Mouse (Mus musculus) lung, postnatal 0 days (tissue): ENCODE measurements around the gene Gm20517. TPM values are rescaled to one million over a fixed set of nuclear protein-coding genes. Genes with fewer than 3 reads are reported as not detected.

ENCODE experiments used
- ATAC-seq: fragments of 200-750 bp; cut with Nextera tagmentation; 2 replicates; pipeline ENCODE4 v1.8.0; 2017; ENCODE audit warnings: moderate library complexity
- DNase-seq: peaks from one replicate; pipeline ENCODE4 v3.0.0-alpha.2; 2016; ENCODE audit warnings: low spot score
- H3K27ac ChIP-seq: fragments of 300-500 bp; sonication (generic); 2 replicates; pipeline ENCODE4 v1.5.1; 2014; ENCODE audit warnings: antibody characterized with exemption, mild to moderate bottlenecking, low read length, mixed read lengths
- H3K27me3 ChIP-seq: fragments of 300-500 bp; sonication (generic); replicated peaks from 2 replicates; pipeline ENCODE4 v1.6.1; 2014; ENCODE audit warnings: low read length, mixed read lengths; ENCODE audit not compliant: insufficient read depth
- H3K36me3 ChIP-seq: fragments of 300-500 bp; sonication (generic); 2 replicates; pipeline ENCODE4 v1.6.1; 2014; ENCODE audit warnings: low read length, mixed read lengths; ENCODE audit not compliant: insufficient read depth
- H3K4me1 ChIP-seq: fragments of 300-500 bp; sonication (generic); 2 replicates; pipeline ENCODE4 v1.6.1; 2014; ENCODE audit warnings: antibody characterized with exemption, low read depth, low read length, mixed read lengths; ENCODE audit not compliant: insufficient read depth
- H3K4me2 ChIP-seq: fragments of 300-500 bp; sonication (generic); replicated peaks from 2 replicates; pipeline ENCODE4 v1.6.1; 2014; ENCODE audit warnings: low read depth, mild to moderate bottlenecking, low read length, moderate library complexity, mixed read lengths
- H3K4me3 ChIP-seq: fragments of 300-500 bp; sonication (generic); 2 replicates; pipeline ENCODE4 v1.5.1; 2014; ENCODE audit warnings: low read depth, low read length
- H3K9ac ChIP-seq: fragments of 300-500 bp; sonication (generic); replicated peaks from 2 replicates; pipeline ENCODE4 v1.6.1; 2014; ENCODE audit warnings: low read depth, mild to moderate bottlenecking
- H3K9me3 ChIP-seq: fragments of 300-500 bp; sonication (generic); 2 replicates; pipeline ENCODE4 v1.6.1; 2016; ENCODE audit warnings: low read length, mixed read lengths
- CTCF ChIP-seq: IDR thresholded peaks from 2 replicates; pipeline ENCODE4 v1.5.1; 2016; ENCODE audit warnings: antibody characterized with exemption, mild to moderate bottlenecking
- EP300 ChIP-seq: IDR thresholded peaks from 2 replicates; pipeline ENCODE4 v1.6.1; 2016; ENCODE audit warnings: antibody characterized with exemption, mild to moderate bottlenecking, control low read depth
- WGBS: fragments of 180-500 bp; shearing (Covaris S2); extraction: QIAGEN DNeasy Blood & Tissue Kit; methylation state at CpG from one replicate; pipeline ENCODE4 v1.1.7; 2014; 5-methylcytosine and 5-hydroxymethylcytosine counted together
- polyA plus RNA-seq: library from polyadenylated mRNA; unstranded; fragments of >200 nt; fragmentation: Nextera tagmentation; extraction: Ambion mirVana; gene quantifications from 2 replicates; pipeline ENCODE4 v1.2.1, GENCODE M21; 2015

The Gm20517 gene
- polyA plus RNA-seq, 1 experiment from 2014 or later, result 1.4 TPM

- Histone ChIP-seq H3K27ac (no peak overlapping the region), H3K27me3 (no peaks in the 10 kb centered on the region), H3K4me3 (no peak overlapping the region), H3K9me3 (no peaks in the 10 kb centered on the region), H3K4me2 (no peak overlapping the region), H3K36me3 (no peaks in the 10 kb centered on the region), H3K9ac (no peak overlapping the region), H3K4me1 (no peaks in the 10 kb centered on the region)
- ATAC-seq, result no peak
- TF ChIP-seq CTCF (peak; percentile 21), EP300 (no peak)
- no peak for DNase-seq
- WGBS, result 76% methylated on average over 4 of the region's 4 CpGs
These were observed 46.5 kb downstream of the Gm20517 start for GRCm38 (mm10) chr17:47657901-47658300.

GRCm38 (mm10) chr17:47658741-47659243 lies 47.4 kb downstream of the Gm20517 start:
- H3K27ac ChIP-seq, result no peak overlapping the region
- no peak overlapping the region for H3K4me3 ChIP-seq
- H3K4me1 ChIP-seq, result no peaks in the 10 kb centered on the region
- 73% methylated on average over 3 of the region's 3 CpGs for WGBS
- TF ChIP-seq CTCF (no peak), EP300 (no peak)
- H3K36me3 ChIP-seq, result no peaks in the 10 kb centered on the region
- no peak for DNase-seq
- ATAC-seq, result no peak
- no peak overlapping the region for H3K4me2 ChIP-seq
- no peaks in the 10 kb centered on the region for H3K27me3 ChIP-seq
- H3K9ac ChIP-seq, result no peak overlapping the region
- no peaks in the 10 kb centered on the region for H3K9me3 ChIP-seq

- ATAC-seq (no peak), DNase-seq (no peak)
- no peaks in the 10 kb centered on the region for H3K27me3 ChIP-seq
- H3K4me1 ChIP-seq, result no peaks in the 10 kb centered on the region
- no peaks in the 10 kb centered on the region for H3K36me3 ChIP-seq
- no peak overlapping the region for H3K4me3 ChIP-seq
- H3K9me3 ChIP-seq, result no peaks in the 10 kb centered on the region
- H3K9ac ChIP-seq, result no peak overlapping the region
- H3K4me2 ChIP-seq, result no peak overlapping the region
- WGBS, result 62% methylated on average over 9 of the region's 9 CpGs
- TF ChIP-seq CTCF (no peak), EP300 (no peak)
- H3K27ac ChIP-seq, result no peak overlapping the region
These were observed 51.8 kb downstream of the Gm20517 start for GRCm38 (mm10) chr17:47663009-47663713.

DNA sequence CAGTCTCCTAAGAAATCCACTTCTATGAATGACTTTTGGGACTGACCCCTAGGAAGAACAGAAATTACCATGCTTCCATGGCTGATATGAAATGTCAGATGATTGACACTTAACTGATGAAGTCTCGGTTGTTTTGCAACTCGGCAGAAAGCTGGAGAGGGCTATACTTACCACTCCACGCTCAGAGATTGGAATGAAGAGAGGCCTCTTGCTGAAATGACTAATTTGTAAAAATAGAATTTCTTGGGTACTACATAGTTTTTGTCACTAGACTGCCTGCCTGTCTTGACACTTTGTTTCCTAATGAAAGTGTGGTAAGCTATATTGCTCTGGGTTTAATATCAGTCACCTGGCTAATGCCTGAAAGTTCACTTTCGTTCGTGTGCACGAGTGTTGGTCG lies 53.1 kb downstream of the Gm20517 start:
- H3K4me1 ChIP-seq, result no peaks in the 10 kb centered on the region
- no peak overlapping the region; the same call in 1 of the 2 replicates for H3K27ac ChIP-seq
- H3K9ac ChIP-seq, result no peak overlapping the region
- TF ChIP-seq CTCF (no peak), EP300 (peak; percentile 84)
- H3K36me3 ChIP-seq, result no peaks in the 10 kb centered on the region
- ATAC-seq (peak; percentile 83), DNase-seq (peak; percentile 87)
- no peaks in the 10 kb centered on the region for H3K9me3 ChIP-seq
- H3K4me3 ChIP-seq, result no peak overlapping the region
- no peaks in the 10 kb centered on the region for H3K27me3 ChIP-seq
- 60% methylated on average over 7 of the region's 7 CpGs for WGBS
- H3K4me2 ChIP-seq, result 0 out of 2 replicates have a peak overlapping the region, but pooled peaks have one; percentile 11

- DNase-seq, result peak; percentile 49
- Histone ChIP-seq H3K27me3 (no peaks in the 10 kb centered on the region), H3K36me3 (no peaks in the 10 kb centered on the region), H3K9me3 (no peaks in the 10 kb centered on the region), H3K27ac (no peak overlapping the region), H3K4me2 (no peak overlapping the region), H3K4me3 (no peak overlapping the region), H3K4me1 (peaks cover 8% of the 10 kb centered on the region; the same call in 1 of the 2 replicates), H3K9ac (no peak overlapping the region)
- 43% methylated on average over 4 of the region's 4 CpGs for WGBS
- no peak for ATAC-seq
- TF ChIP-seq EP300, result no peak
- no peak for TF ChIP-seq CTCF
These were observed 57.8 kb downstream of the Gm20517 start for GRCm38 (mm10) chr17:47669166-47669565.

DNA sequence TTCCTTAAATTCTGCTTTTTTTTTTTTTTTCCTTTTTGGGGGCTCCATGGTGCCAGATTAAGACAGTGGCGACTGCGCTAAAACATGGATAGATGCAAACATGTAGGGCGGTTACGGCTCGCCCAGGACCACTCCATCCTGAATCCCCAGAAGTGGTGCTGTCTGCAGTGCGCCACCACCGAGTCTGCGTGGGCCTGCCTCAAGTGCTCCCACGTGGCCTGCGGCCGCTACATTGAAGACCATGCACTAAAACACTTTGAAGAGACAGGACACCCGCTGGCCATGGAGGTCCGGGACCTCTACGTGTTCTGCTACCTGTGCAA lies 60.6 kb downstream of the Gm20517 start:
- peak overlapping the region; percentile 31 for H3K4me3 ChIP-seq
- no peak for DNase-seq
- no peaks in the 10 kb centered on the region for H3K9me3 ChIP-seq
- TF ChIP-seq CTCF, result no peak
- no peak for TF ChIP-seq EP300
- WGBS, result 17% methylated on average over 14 of the region's 14 CpGs
- no peaks in the 10 kb centered on the region for H3K36me3 ChIP-seq
- H3K4me1 ChIP-seq, result peaks cover 8% of the 10 kb centered on the region; the same call in 1 of the 2 replicates
- no peak overlapping the region for H3K27ac ChIP-seq
- H3K4me2 ChIP-seq, result peak overlapping the region; percentile 78
- peak; percentile 7 for ATAC-seq
- H3K27me3 ChIP-seq, result no peaks in the 10 kb centered on the region
- no peak overlapping the region for H3K9ac ChIP-seq
